Mouse (Mus musculus): ENCODE results near the gene Kcnn3.

GRCm38 (mm10) chr3:89553946-89554345, 34.0 kb downstream of the Kcnn3 start:
- TF ChIP-seq CTCF (IDR thresholded peaks at IDR 0.05; ENCODE audit: borderline replicate concordance, extremely low read depth, insufficient read depth, insufficient read length) (no peak), POLR2A (IDR thresholded peaks at IDR 0.05; ENCODE audit: borderline replicate concordance, extremely low read depth, insufficient read depth, insufficient read length, poor library complexity, severe bottlenecking) (no peak)
